Mouse (Mus musculus) right cerebral cortex, postnatal 14 days (tissue): Measurements from ENCODE around the gene Tcf7l2.

Experiments used
- DNase-seq: peaks from one replicate; pipeline ENCODE4 v3.0.0; 2022

Tcf7l2 gene

DNA sequence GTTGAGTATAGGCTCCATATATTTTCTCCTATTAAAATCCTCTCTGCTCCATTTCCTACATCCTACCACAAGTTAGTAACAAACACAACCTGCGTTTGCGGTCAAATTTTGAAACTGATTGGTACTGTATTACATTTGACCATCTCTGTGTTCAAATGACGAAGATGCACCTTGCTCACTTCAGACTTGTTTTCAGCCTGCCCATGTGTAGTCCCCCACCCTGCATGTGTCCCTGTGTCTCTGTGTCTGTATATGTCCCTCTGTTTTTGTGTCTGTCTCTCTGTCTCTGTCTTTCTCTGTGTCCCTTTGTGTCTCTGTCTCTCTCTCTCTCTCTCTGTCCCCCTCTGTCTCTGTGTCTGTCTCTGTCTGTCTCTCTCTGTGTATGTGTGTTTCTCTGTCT, 222.8 kb downstream of the Tcf7l2 start:
- no peak for DNase-seq

DNA sequence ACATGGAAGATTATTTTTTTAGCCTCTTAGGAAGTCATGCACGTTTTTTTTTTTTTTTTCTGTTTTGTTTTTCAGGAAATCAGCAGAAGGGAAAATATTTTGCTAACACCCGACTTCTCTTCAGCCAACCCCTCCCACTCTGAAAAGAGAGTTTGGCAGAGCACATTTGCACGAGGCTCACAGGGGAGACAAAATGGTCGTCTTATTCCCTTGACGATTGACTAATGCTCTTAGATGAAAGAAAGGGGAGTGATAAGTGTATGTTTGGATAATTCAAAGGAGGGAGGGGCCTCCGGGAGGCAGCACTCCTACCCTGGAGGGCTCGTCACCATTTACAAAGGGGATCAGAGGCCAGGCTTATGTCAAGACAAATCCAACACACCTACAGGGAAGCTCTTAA, 224.4 kb downstream of the Tcf7l2 start:
- DNase-seq, result no peak

DNA sequence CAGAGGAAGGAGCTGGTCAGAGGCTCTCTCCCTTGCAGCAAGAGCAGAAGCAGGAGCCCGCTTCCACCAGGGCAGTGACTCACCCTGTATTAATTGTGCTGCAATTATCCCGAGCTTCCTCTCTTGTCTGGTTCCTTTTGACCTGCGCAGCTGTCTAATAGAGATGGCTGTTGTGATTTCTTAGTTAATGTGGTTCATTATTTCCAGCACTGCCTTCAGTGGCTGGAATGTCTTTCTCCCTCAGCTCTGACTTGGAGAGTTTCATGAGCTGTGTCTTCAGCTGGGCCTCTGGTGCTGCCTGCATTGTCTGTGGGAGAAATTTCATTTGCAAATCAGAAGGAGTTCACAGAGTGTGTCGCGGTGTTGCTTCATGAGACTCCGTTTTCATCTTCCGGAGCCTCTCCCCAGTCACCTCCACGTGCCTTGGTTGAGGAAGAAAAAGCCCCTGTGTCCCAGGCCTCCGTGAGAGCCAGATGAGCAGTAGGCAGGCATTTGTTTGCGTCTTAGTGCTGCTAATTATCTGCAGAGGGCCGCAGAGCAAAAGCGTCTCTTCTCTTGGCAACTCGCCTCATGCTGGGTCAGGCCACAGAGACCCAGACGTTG, 228.4 kb downstream of the Tcf7l2 start:
- no peak for DNase-seq

DNA sequence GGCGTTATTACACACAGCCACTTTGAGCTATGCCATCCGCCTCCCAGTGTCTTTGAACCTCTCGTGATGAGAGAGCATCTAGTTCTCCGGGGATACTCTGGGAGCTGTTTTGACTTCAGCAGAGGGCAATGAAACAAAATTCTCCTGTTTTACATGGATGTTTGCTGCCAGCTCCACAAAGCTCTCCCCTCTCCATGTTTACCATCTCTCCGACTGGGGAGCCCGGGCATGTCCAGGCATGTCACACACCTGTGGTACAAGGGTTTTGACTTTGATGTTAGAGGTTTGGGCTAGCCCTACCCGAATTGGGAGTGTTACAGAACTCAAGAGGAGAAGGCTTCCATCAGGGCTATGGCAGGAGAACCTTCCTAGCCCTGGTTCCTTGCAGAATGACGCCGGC, 234.5 kb downstream of the Tcf7l2 start:
- DNase-seq, result no peak
